21 mouse cellular contexts compared by ENCODE assay signal in genomic region chrX:152679190-152679814, GRCm38 (mm10).
DNase-seq lines count a peak whose midpoint lies in the region; ATAC-seq and TF ChIP-seq lines count a peak whose summit lies in the region.
"Had no signal": no experiment of that assay in that cellular context is flagged by ENCODE, and none has a peak within 500 bp of the region (broad histone marks: within the 10 kb centered on the region; RNA-seq: fewer than 3 reads in every experiment).

No protein-coding gene starts in this region.

- H3K9me3 ChIP-seq in heart, embryonic 13.5 days: no peaks in the 10 kb centered on the region
- no peaks in the 10 kb centered on the region for H3K9me3 ChIP-seq in heart, embryonic 16.5 days (replicated peaks; ENCODE audit: control insufficient read depth, low read length)
- H3K9me3 ChIP-seq in lung, embryonic 15.5 days: no peaks in the 10 kb centered on the region
- H3K9me3 ChIP-seq: forebrain, embryonic 10.5 days; forebrain, embryonic 13.5 days; hindbrain, embryonic 12.5 days; hindbrain, embryonic 15.5 days had no signal

- no peak for TF ChIP-seq EP300 in heart, adult 2 months (IDR thresholded peaks at IDR 0.05; ENCODE audit: insufficient read depth, low read depth, low read length)

- ATAC-seq in heart, embryonic 13.5 days (ENCODE audit: extremely low read depth, insufficient number of reproducible peaks, low FRiP score, low TSS enrichment): no peak
- ATAC-seq in heart, embryonic 16.5 days (replicated peaks; ENCODE audit: extremely low read depth, insufficient read depth, low FRiP score): no peak; the same call in 1 of the 2 replicates
- peak; percentile 52; the same call in 1 of the 2 replicates for ATAC-seq in lung, embryonic 15.5 days (ENCODE audit: borderline replicate concordance, extremely low read depth, low FRiP score, low TSS enrichment)
- ATAC-seq: activated CD4-positive, CD25-positive, alpha-beta regulatory T cell, adult 4 months; forebrain, embryonic 13.5 days; forebrain, embryonic 16.5 days; intestine, postnatal 0 days had no signal

- H3K27me3 ChIP-seq in heart, embryonic 13.5 days (replicated peaks): peaks cover 4% of the 10 kb centered on the region; the same call in 1 of the 2 replicates
- H3K27me3 ChIP-seq in heart, embryonic 16.5 days (ENCODE audit: control insufficient read depth, insufficient read depth, low read length): no peaks in the 10 kb centered on the region
- H3K27me3 ChIP-seq in heart, adult 2 months (ENCODE audit: control insufficient read depth, insufficient read depth, low read length): no peaks in the 10 kb centered on the region
- H3K27me3 ChIP-seq in lung, embryonic 15.5 days: 0 out of 2 replicates have a peak, but pooled peaks cover 8% of the 10 kb centered on the region
- H3K27me3 ChIP-seq: forebrain, embryonic 13.5 days had no signal

- DNase-seq in heart, postnatal 25 days (ENCODE audit: low spot score): no peak
- DNase-seq in heart, adult 2 months: no peak
- DNase-seq in lung, postnatal 14 days: no peak
- DNase-seq: adrenal gland, adult 8-10 months; adrenal gland, postnatal 25 days; cerebellum, adult 18-20 months; cerebellum, adult 9-10 months; cerebellum, postnatal 14 days; gastrocnemius, postnatal 10 days; gastrocnemius, postnatal 36 days; heart, postnatal 10 days had no signal

- intact Hi-C loops in heart, postnatal 25 days (cut with DNase I): no loop called here
- intact Hi-C loops in heart, adult 2 months (cut with DNase I): no loop called here

- no peak overlapping the region for H3K9ac ChIP-seq in heart, embryonic 13.5 days
- no peak overlapping the region for H3K9ac ChIP-seq in heart, embryonic 16.5 days (ENCODE audit: low read length)
- no peak overlapping the region for H3K9ac ChIP-seq in heart, adult 2 months (ENCODE audit: low read depth, low read length)
- H3K9ac ChIP-seq in lung, embryonic 15.5 days: no peak overlapping the region
- H3K9ac ChIP-seq: forebrain, embryonic 13.5 days; hindbrain, embryonic 12.5 days; hindbrain, embryonic 15.5 days had no signal

- no peak for TF ChIP-seq POLR2A in heart, adult 2 months (IDR thresholded peaks at IDR 0.05; ENCODE audit: insufficient read depth, low read depth, low read length)

- no peaks in the 10 kb centered on the region for H3K36me3 ChIP-seq in heart, embryonic 13.5 days
- H3K36me3 ChIP-seq in heart, embryonic 16.5 days (ENCODE audit: control insufficient read depth, insufficient read depth): no peaks in the 10 kb centered on the region
- no peaks in the 10 kb centered on the region for H3K36me3 ChIP-seq in heart, adult 2 months (ENCODE audit: control insufficient read depth, insufficient read depth, low read length)
- H3K36me3 ChIP-seq in lung, embryonic 15.5 days: no peaks in the 10 kb centered on the region
- H3K36me3 ChIP-seq: hindbrain, embryonic 12.5 days; hindbrain, embryonic 15.5 days had no signal

- peaks cover 18% of the 10 kb centered on the region for H3K4me1 ChIP-seq in heart, embryonic 13.5 days
- H3K4me1 ChIP-seq in heart, embryonic 16.5 days (ENCODE audit: control insufficient read depth, insufficient read depth, low read length): peaks cover 7% of the 10 kb centered on the region; the same call in 1 of the 2 replicates
- no peaks in the 10 kb centered on the region for H3K4me1 ChIP-seq in heart, adult 2 months (ENCODE audit: control insufficient read depth, insufficient read depth, low read length)
- no peaks in the 10 kb centered on the region for H3K4me1 ChIP-seq in lung, embryonic 15.5 days
- H3K4me1 ChIP-seq: forebrain, embryonic 10.5 days; forebrain, embryonic 13.5 days; hindbrain, embryonic 12.5 days; hindbrain, embryonic 15.5 days had no signal

- WGBS in heart, embryonic 13.5 days: 41% methylated on average over 2 of the region's 2 CpGs
- 43% methylated on average over 2 of the region's 2 CpGs for WGBS in heart, embryonic 16.5 days
- 37% methylated on average over 2 of the region's 2 CpGs for WGBS in heart, adult 2 months
- 63% methylated on average over 2 of the region's 2 CpGs for WGBS in lung, embryonic 15.5 days

- H3K4me2 ChIP-seq in heart, embryonic 13.5 days: 0 out of 2 replicates have a peak overlapping the region, but pooled peaks have one; percentile 7
- H3K4me2 ChIP-seq in heart, embryonic 16.5 days (ENCODE audit: low read depth, low read length): peak overlapping the region; percentile 18; the same call in 1 of the 2 replicates
- H3K4me2 ChIP-seq in lung, embryonic 15.5 days: no peak overlapping the region
- H3K4me2 ChIP-seq: forebrain, embryonic 13.5 days; hindbrain, embryonic 12.5 days; hindbrain, embryonic 15.5 days had no signal

- no peaks in the 10 kb centered on the region for H3K79me2 ChIP-seq in heart, adult 2 months (replicated peaks; ENCODE audit: control insufficient read depth, insufficient read depth, low read length)

- TF ChIP-seq CTCF in heart, adult 2 months (IDR thresholded peaks at IDR 0.05): no peak

- peak overlapping the region; percentile 59 for H3K27ac ChIP-seq in heart, embryonic 13.5 days (replicated peaks)
- H3K27ac ChIP-seq in heart, embryonic 16.5 days (ENCODE audit: low read length): peak overlapping the region; percentile 14; the same call in 1 of the 2 replicates
- H3K27ac ChIP-seq in heart, adult 2 months: no peak overlapping the region
- no peak overlapping the region for H3K27ac ChIP-seq in lung, embryonic 15.5 days
- H3K27ac ChIP-seq: forebrain, embryonic 10.5 days; forebrain, embryonic 13.5 days; hindbrain, embryonic 12.5 days; hindbrain, embryonic 15.5 days had no signal

- H3K4me3 ChIP-seq in heart, embryonic 13.5 days: no peak overlapping the region
- H3K4me3 ChIP-seq in heart, embryonic 16.5 days (ENCODE audit: low read length): no peak overlapping the region
- no peak overlapping the region for H3K4me3 ChIP-seq in heart, adult 2 months
- no peak overlapping the region for H3K4me3 ChIP-seq in lung, embryonic 15.5 days
- H3K4me3 ChIP-seq: forebrain, embryonic 10.5 days; forebrain, embryonic 13.5 days; hindbrain, embryonic 12.5 days; hindbrain, embryonic 15.5 days had no signal

Comparison
In these comparisons a context has a peak if more than half of its experiments do, and no peak if none do; other contexts are left out.
1. H3K27ac ChIP-seq: peak in heart, embryonic 13.5 days (single experiment) and heart, embryonic 16.5 days (single experiment); none in heart, adult 2 months (single experiment) and lung, embryonic 15.5 days (single experiment).